Mouse (Mus musculus): Measurements from ENCODE around the gene Arhgef28.

- no peak for TF ChIP-seq CTCF (IDR thresholded peaks at IDR 0.05; ENCODE audit: borderline replicate concordance, insufficient read depth, low read depth, low read length)
- TF ChIP-seq POLR2A (IDR thresholded peaks at IDR 0.05; ENCODE audit: borderline replicate concordance, insufficient read depth, low read length): no peak
Measured at GRCm38 (mm10) chr13:98025706-98026504, 180.3 kb downstream of the Arhgef28 start.
